Mouse (Mus musculus): Measurements from ENCODE around the gene Sergef. TPM values are rescaled to one million over a fixed set of nuclear protein-coding genes. Genes with fewer than 3 reads are reported as not detected.

The Sergef gene
- total and polyA plus RNA-seq, 2 experiments from 2014 or later = 7.5 to 7.9 TPM

GRCm38 (mm10) chr7:46501458-46501857 is 138.1 kb downstream of the Sergef start:
- TF ChIP-seq CTCF (IDR thresholded peaks at IDR 0.05; ENCODE audit: low read depth) = no peak
- no peak for TF ChIP-seq EP300 (IDR thresholded peaks at IDR 0.05; ENCODE audit: low read depth)
- no peak for ATAC-seq (ENCODE audit: insufficient read depth, low read depth)
- Histone ChIP-seq H3K27ac (ENCODE audit: low read depth) (no peak overlapping the region), H3K4me1 (ENCODE audit: control insufficient read depth, insufficient read depth) (no peaks in the 10 kb centered on the region), H3K9ac (replicated peaks; ENCODE audit: low read depth, low read length) (no peak overlapping the region), H3K4me3 (ENCODE audit: low read depth, low read length) (no peak overlapping the region), H3K4me2 (ENCODE audit: low read depth, low read length) (no peak overlapping the region), H3K27me3 (ENCODE audit: control insufficient read depth, insufficient read depth, low read length) (no peaks in the 10 kb centered on the region), H3K9me3 (replicated peaks; ENCODE audit: control insufficient read depth, low read length) (no peaks in the 10 kb centered on the region), H3K36me3 (replicated peaks; ENCODE audit: control insufficient read depth, insufficient read depth, low read length) (no peaks in the 10 kb centered on the region)
- no peak for DNase-seq (ENCODE audit: low spot score)
- WGBS = 61% methylated on average over 2 of the region's 2 CpGs

DNA sequence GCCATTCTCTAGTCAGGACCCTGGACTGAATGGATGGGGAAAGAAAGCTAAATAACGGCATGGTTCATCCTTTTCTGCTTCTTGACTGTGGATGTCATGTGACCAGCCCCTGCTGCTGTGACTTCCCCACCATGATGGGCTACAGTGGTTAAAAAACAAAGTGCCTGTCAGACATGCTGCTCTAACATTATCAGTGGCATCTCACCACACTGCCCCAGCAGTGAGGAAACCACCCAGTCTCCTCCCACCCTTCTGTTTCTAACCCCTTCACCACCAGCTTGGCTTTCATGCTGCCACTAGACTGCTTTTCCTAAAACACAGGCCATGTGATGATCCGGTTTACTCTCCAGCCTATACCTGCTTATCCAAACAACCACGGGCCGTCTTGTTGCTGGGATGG is 140.0 kb downstream of the Sergef start:
- no peak for DNase-seq (ENCODE audit: low spot score)
- no peak for TF ChIP-seq CTCF (IDR thresholded peaks at IDR 0.05; ENCODE audit: low read depth)
- no peak for TF ChIP-seq EP300 (IDR thresholded peaks at IDR 0.05; ENCODE audit: low read depth)
- Histone ChIP-seq H3K27ac (ENCODE audit: low read depth) (no peak overlapping the region), H3K9me3 (replicated peaks; ENCODE audit: control insufficient read depth, low read length) (no peaks in the 10 kb centered on the region), H3K27me3 (ENCODE audit: control insufficient read depth, insufficient read depth, low read length) (no peaks in the 10 kb centered on the region), H3K4me1 (ENCODE audit: control insufficient read depth, insufficient read depth) (no peaks in the 10 kb centered on the region), H3K4me3 (ENCODE audit: low read depth, low read length) (no peak overlapping the region), H3K9ac (replicated peaks; ENCODE audit: low read depth, low read length) (no peak overlapping the region), H3K4me2 (ENCODE audit: low read depth, low read length) (no peak overlapping the region), H3K36me3 (replicated peaks; ENCODE audit: control insufficient read depth, insufficient read depth, low read length) (no peaks in the 10 kb centered on the region)
- no peak for ATAC-seq (ENCODE audit: insufficient read depth, low read depth)
- 88% methylated on average over 4 of the region's 4 CpGs for WGBS

GRCm38 (mm10) chr7:46492134-46492678 is 147.4 kb downstream of the Sergef start:
- no peaks in the 10 kb centered on the region for H3K9me3 ChIP-seq (replicated peaks; ENCODE audit: control insufficient read depth, low read length)
- H3K27me3 ChIP-seq (ENCODE audit: control insufficient read depth, insufficient read depth, low read length) = no peaks in the 10 kb centered on the region
- 44% methylated on average over 14 of the region's 14 CpGs for WGBS
- H3K27ac ChIP-seq (ENCODE audit: low read depth) = no peak overlapping the region
- no peaks in the 10 kb centered on the region for H3K4me1 ChIP-seq (ENCODE audit: control insufficient read depth, insufficient read depth)
- no peak overlapping the region for H3K9ac ChIP-seq (replicated peaks; ENCODE audit: low read depth, low read length)
- no peaks in the 10 kb centered on the region for H3K36me3 ChIP-seq (replicated peaks; ENCODE audit: control insufficient read depth, insufficient read depth, low read length)
- no peak overlapping the region for H3K4me3 ChIP-seq (ENCODE audit: low read depth, low read length)
- no peak for TF ChIP-seq CTCF (IDR thresholded peaks at IDR 0.05; ENCODE audit: low read depth)
- no peak for TF ChIP-seq EP300 (IDR thresholded peaks at IDR 0.05; ENCODE audit: low read depth)
- no peak overlapping the region for H3K4me2 ChIP-seq (ENCODE audit: low read depth, low read length)
- ATAC-seq (ENCODE audit: insufficient read depth, low read depth) (no peak), DNase-seq (ENCODE audit: low spot score) (no peak)

DNA sequence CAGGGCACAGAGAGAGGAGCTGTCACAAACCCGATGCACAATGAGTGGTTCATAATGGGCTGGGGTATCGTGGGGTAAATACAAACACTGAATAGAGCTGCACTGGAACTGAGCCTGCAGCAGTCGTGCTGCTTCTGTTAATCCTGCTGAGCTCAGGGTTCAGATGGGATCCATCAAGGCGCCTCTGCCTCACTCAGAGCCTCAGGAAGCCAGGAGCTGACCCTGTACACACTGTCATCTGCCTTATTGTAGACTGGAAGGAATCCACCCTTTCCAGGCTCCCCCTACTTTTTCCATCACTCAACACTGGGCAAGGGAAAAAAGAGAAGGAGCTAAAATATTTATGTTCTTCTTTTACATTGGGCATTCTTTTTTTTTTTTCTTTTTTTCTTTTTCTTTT is 152.3 kb downstream of the Sergef start:
- ATAC-seq (ENCODE audit: insufficient read depth, low read depth) (no peak), DNase-seq (ENCODE audit: low spot score) (no peak)
- H3K27me3 ChIP-seq (ENCODE audit: control insufficient read depth, insufficient read depth, low read length) = no peaks in the 10 kb centered on the region
- H3K4me3 ChIP-seq (ENCODE audit: low read depth, low read length) = no peak overlapping the region
- H3K27ac ChIP-seq (ENCODE audit: low read depth) = no peak overlapping the region
- no peak overlapping the region for H3K4me2 ChIP-seq (ENCODE audit: low read depth, low read length)
- H3K36me3 ChIP-seq (replicated peaks; ENCODE audit: control insufficient read depth, insufficient read depth, low read length) = no peaks in the 10 kb centered on the region
- peaks cover 8% of the 10 kb centered on the region for H3K4me1 ChIP-seq (ENCODE audit: control insufficient read depth, insufficient read depth)
- H3K9ac ChIP-seq (replicated peaks; ENCODE audit: low read depth, low read length) = no peak overlapping the region
- 52% methylated on average over 4 of the region's 4 CpGs for WGBS
- no peak for TF ChIP-seq CTCF (IDR thresholded peaks at IDR 0.05; ENCODE audit: low read depth)
- TF ChIP-seq EP300 (IDR thresholded peaks at IDR 0.05; ENCODE audit: low read depth) = no peak
- H3K9me3 ChIP-seq (replicated peaks; ENCODE audit: control insufficient read depth, low read length) = no peaks in the 10 kb centered on the region

GRCm38 (mm10) chr7:46486761-46487160 is 152.8 kb downstream of the Sergef start:
- no peaks in the 10 kb centered on the region for H3K27me3 ChIP-seq (ENCODE audit: control insufficient read depth, insufficient read depth, low read length)
- no peak overlapping the region for H3K9ac ChIP-seq (replicated peaks; ENCODE audit: low read depth, low read length)
- no peak for TF ChIP-seq CTCF (IDR thresholded peaks at IDR 0.05; ENCODE audit: low read depth)
- no peak for TF ChIP-seq EP300 (IDR thresholded peaks at IDR 0.05; ENCODE audit: low read depth)
- no peak overlapping the region for H3K4me2 ChIP-seq (ENCODE audit: low read depth, low read length)
- H3K9me3 ChIP-seq (replicated peaks; ENCODE audit: control insufficient read depth, low read length) = no peaks in the 10 kb centered on the region
- 81% methylated on average over 5 of the region's 5 CpGs for WGBS
- H3K27ac ChIP-seq (ENCODE audit: low read depth) = no peak overlapping the region
- no peak for ATAC-seq (ENCODE audit: insufficient read depth, low read depth)
- peaks cover 14% of the 10 kb centered on the region for H3K4me1 ChIP-seq (ENCODE audit: control insufficient read depth, insufficient read depth)
- no peaks in the 10 kb centered on the region for H3K36me3 ChIP-seq (replicated peaks; ENCODE audit: control insufficient read depth, insufficient read depth, low read length)
- H3K4me3 ChIP-seq (ENCODE audit: low read depth, low read length) = no peak overlapping the region
- no peak for DNase-seq (ENCODE audit: low spot score)

- WGBS = 80% methylated on average over 6 of the region's 6 CpGs
- DNase-seq (ENCODE audit: low spot score) (no peak), ATAC-seq (ENCODE audit: insufficient read depth, low read depth) (no peak)
- Histone ChIP-seq H3K27me3 (ENCODE audit: control insufficient read depth, insufficient read depth, low read length) (no peaks in the 10 kb centered on the region), H3K4me1 (ENCODE audit: control insufficient read depth, insufficient read depth) (peaks cover 25% of the 10 kb centered on the region), H3K9me3 (replicated peaks; ENCODE audit: control insufficient read depth, low read length) (no peaks in the 10 kb centered on the region), H3K4me3 (ENCODE audit: low read depth, low read length) (no peak overlapping the region), H3K27ac (ENCODE audit: low read depth) (no peak overlapping the region), H3K4me2 (ENCODE audit: low read depth, low read length) (no peak overlapping the region), H3K36me3 (replicated peaks; ENCODE audit: control insufficient read depth, insufficient read depth, low read length) (no peaks in the 10 kb centered on the region), H3K9ac (replicated peaks; ENCODE audit: low read depth, low read length) (no peak overlapping the region)
- TF ChIP-seq CTCF (IDR thresholded peaks at IDR 0.05; ENCODE audit: low read depth) = no peak
- no peak for TF ChIP-seq EP300 (IDR thresholded peaks at IDR 0.05; ENCODE audit: low read depth)
Observed at GRCm38 (mm10) chr7:46484223-46484622, 155.4 kb downstream of the Sergef start.
